12 mouse cellular contexts compared by ENCODE assay signal in the genomic region with DNA sequence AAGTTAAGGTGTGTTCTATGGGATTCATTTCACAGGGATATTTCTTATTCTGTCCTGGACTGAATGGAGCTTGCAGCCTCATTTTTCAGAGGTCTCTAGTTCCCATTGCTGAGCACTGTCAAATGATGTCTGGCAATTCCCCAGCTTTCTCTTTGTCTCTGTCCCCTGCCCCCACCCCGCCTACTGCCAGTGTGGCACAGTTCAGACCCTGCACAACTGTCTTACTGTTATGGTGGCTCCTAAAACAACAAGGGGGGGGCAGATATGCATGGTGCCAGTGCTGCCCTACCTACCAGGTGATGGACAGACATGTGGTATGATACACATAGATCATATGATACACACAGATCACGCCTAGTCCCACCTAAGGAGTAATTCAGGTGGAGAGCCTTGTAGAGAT.
DNase-seq lines count a peak whose midpoint lies in the region; ATAC-seq and TF ChIP-seq lines count a peak whose summit lies in the region.
"Had no signal": no experiment of that assay in that cellular context is flagged by ENCODE, and none has a peak within 500 bp of the region (broad histone marks: within the 10 kb centered on the region; RNA-seq: fewer than 3 reads in every experiment).

No protein-coding gene starts in this region.

- 81% methylated on average over 2 of the region's 2 CpGs for WGBS in heart, embryonic 14.5 days
- 88% methylated on average over 2 of the region's 2 CpGs for WGBS in lung, embryonic 16.5 days
- WGBS in lung, adult 2 months, result 88% methylated on average over 2 of the region's 2 CpGs
- 81% methylated on average over 2 of the region's 2 CpGs for WGBS in hindbrain, postnatal 0 days
- 84% methylated on average over 2 of the region's 2 CpGs for WGBS in stomach, embryonic 15.5 days

- peaks cover 54% of the 10 kb centered on the region for H3K36me3 ChIP-seq in heart, embryonic 14.5 days (ENCODE audit: control insufficient read depth, insufficient read depth, low read length)
- H3K36me3 ChIP-seq in lung, embryonic 16.5 days (ENCODE audit: control insufficient read depth, insufficient read depth, low read length), result peaks cover 31% of the 10 kb centered on the region
- H3K36me3 ChIP-seq in hindbrain, postnatal 0 days (ENCODE audit: insufficient read depth, low read length), result peaks cover 27% of the 10 kb centered on the region
- peaks cover 7% of the 10 kb centered on the region for H3K36me3 ChIP-seq in stomach, embryonic 15.5 days

- no peak overlapping the region for H3K9ac ChIP-seq in heart, embryonic 14.5 days (ENCODE audit: low read length)
- H3K9ac ChIP-seq in lung, embryonic 16.5 days (ENCODE audit: low read length), result no peak overlapping the region
- H3K9ac ChIP-seq in hindbrain, postnatal 0 days (replicated peaks; ENCODE audit: low read length), result 0 out of 2 replicates have a peak overlapping the region, but pooled peaks have one; percentile 5
- no peak overlapping the region for H3K9ac ChIP-seq in stomach, embryonic 15.5 days

- intact Hi-C loops in heart, postnatal 36 days (cut with DNase I), result loop anchor here (5.0 kb wide), 1 partner anchor 66 kb away; no protein-coding TSS in a partner anchor

- H3K9me3 ChIP-seq in heart, embryonic 14.5 days (ENCODE audit: control insufficient read depth, low read length), result no peaks in the 10 kb centered on the region
- no peaks in the 10 kb centered on the region for H3K9me3 ChIP-seq in lung, embryonic 16.5 days (ENCODE audit: control insufficient read depth, low read length)
- H3K9me3 ChIP-seq in hindbrain, postnatal 0 days (ENCODE audit: low read length), result no peaks in the 10 kb centered on the region
- H3K9me3 ChIP-seq in stomach, embryonic 15.5 days, result no peaks in the 10 kb centered on the region

- peaks cover 0 to 4% of the 10 kb centered on the region in 2 experiments; a peak in 2 of 4 replicates for H3K4me1 ChIP-seq in heart, embryonic 14.5 days (ENCODE audit: control insufficient read depth in 2 of 2, insufficient read depth in 2 of 2, low read length in 2 of 2)
- H3K4me1 ChIP-seq in lung, embryonic 16.5 days (replicated peaks; ENCODE audit: control insufficient read depth, insufficient read depth, low read length), result no peaks in the 10 kb centered on the region
- peaks cover 2% of the 10 kb centered on the region; the same call in 1 of the 2 replicates for H3K4me1 ChIP-seq in lung, adult 2 months (ENCODE audit: control insufficient read depth, insufficient read depth, low read length)
- H3K4me1 ChIP-seq in hindbrain, postnatal 0 days (ENCODE audit: insufficient read depth, low read length), result no peaks in the 10 kb centered on the region
- no peaks in the 10 kb centered on the region for H3K4me1 ChIP-seq in stomach, embryonic 15.5 days

- TF ChIP-seq CTCF in lung, adult 2 months (IDR thresholded peaks at IDR 0.05; ENCODE audit: insufficient read depth, low read length), result no peak
- TF ChIP-seq CTCF in hindbrain, postnatal 0 days (IDR thresholded peaks at IDR 0.05; ENCODE audit: low read depth), result no peak

- H3K4me2 ChIP-seq in heart, embryonic 14.5 days (ENCODE audit: low read length), result peak overlapping the region; percentile 35
- no peak overlapping the region for H3K4me2 ChIP-seq in lung, embryonic 16.5 days (ENCODE audit: low read depth, low read length)
- no peak overlapping the region for H3K4me2 ChIP-seq in hindbrain, postnatal 0 days (ENCODE audit: low read depth, low read length)
- no peak overlapping the region for H3K4me2 ChIP-seq in stomach, embryonic 15.5 days

- ATAC-seq in heart, embryonic 14.5 days (ENCODE audit: insufficient number of reproducible peaks, insufficient read depth, low FRiP score, low read depth), result no peak
- ATAC-seq in lung, embryonic 16.5 days (ENCODE audit: low read depth), result no peak
- no peak; the same call in 1 of the 2 replicates for ATAC-seq in hindbrain, postnatal 0 days
- 0 out of 2 replicates have a peak, but pooled peaks have one; percentile 30 for ATAC-seq in stomach, embryonic 15.5 days (ENCODE audit: insufficient read depth, low FRiP score, low read depth)

- peak overlapping the region in 1 of 2 experiments; percentile 33; a peak in 1 of 4 replicates for H3K27ac ChIP-seq in heart, embryonic 14.5 days (replicated peaks in 1 of 2; ENCODE audit: control insufficient read depth in 1 of 2, insufficient read depth in 1 of 2, low read depth in 2 of 2, low read length in 2 of 2)
- H3K27ac ChIP-seq in lung, embryonic 16.5 days (ENCODE audit: low read length), result peak overlapping the region; percentile 6; the same call in 1 of the 2 replicates
- H3K27ac ChIP-seq in hindbrain, postnatal 0 days, result peak overlapping the region; percentile 41; the same call in 1 of the 2 replicates
- H3K27ac ChIP-seq in stomach, embryonic 15.5 days, result no peak overlapping the region

- H3K27me3 ChIP-seq in heart, embryonic 14.5 days (ENCODE audit: control insufficient read depth, insufficient read depth, low read length), result no peaks in the 10 kb centered on the region
- no peaks in the 10 kb centered on the region for H3K27me3 ChIP-seq in lung, embryonic 16.5 days (ENCODE audit: control insufficient read depth, insufficient read depth, low read depth, low read length)
- no peaks in the 10 kb centered on the region for H3K27me3 ChIP-seq in hindbrain, postnatal 0 days (ENCODE audit: insufficient read depth, low read length)
- no peaks in the 10 kb centered on the region for H3K27me3 ChIP-seq in stomach, embryonic 15.5 days (replicated peaks)

- TF ChIP-seq POLR2A in lung, adult 2 months (IDR thresholded peaks at IDR 0.05; ENCODE audit: borderline replicate concordance, extremely low read depth, low read depth, low read length), result no peak

- DNase-seq in heart, postnatal 36 days, result no peak
- no peak for DNase-seq in lung, adult 2 months
- DNase-seq in hindbrain, postnatal 0 days (ENCODE audit: low spot score), result no peak
- DNase-seq in spleen, adult 18-20 months, result no peak
- DNase-seq: adrenal gland, postnatal 25 days; cerebellum, adult 18-20 months; gastrocnemius, postnatal 25 days; kidney, adult 11 months; lung, postnatal 14 days had no signal

- no peak overlapping the region for H3K4me3 ChIP-seq in heart, embryonic 14.5 days (ENCODE audit: control insufficient read depth in 1 of 2, insufficient read depth in 1 of 2, low read depth in 1 of 2, low read length in 2 of 2)
- no peak overlapping the region for H3K4me3 ChIP-seq in lung, embryonic 16.5 days (ENCODE audit: low read length)
- no peak overlapping the region for H3K4me3 ChIP-seq in lung, adult 2 months (replicated peaks; ENCODE audit: extremely low read depth, low read depth, low read length)
- H3K4me3 ChIP-seq in hindbrain, postnatal 0 days (ENCODE audit: low read length), result no peak overlapping the region
- no peak overlapping the region for H3K4me3 ChIP-seq in stomach, embryonic 15.5 days (replicated peaks)
